Mouse (Mus musculus): ENCODE data around the gene Hypk. TPM values are rescaled to one million over a fixed set of nuclear protein-coding genes. Genes with fewer than 3 reads are reported as not detected.

The Hypk gene
- polyA plus RNA-seq, 1 experiment from 2014 or later = 112 TPM

DNA sequence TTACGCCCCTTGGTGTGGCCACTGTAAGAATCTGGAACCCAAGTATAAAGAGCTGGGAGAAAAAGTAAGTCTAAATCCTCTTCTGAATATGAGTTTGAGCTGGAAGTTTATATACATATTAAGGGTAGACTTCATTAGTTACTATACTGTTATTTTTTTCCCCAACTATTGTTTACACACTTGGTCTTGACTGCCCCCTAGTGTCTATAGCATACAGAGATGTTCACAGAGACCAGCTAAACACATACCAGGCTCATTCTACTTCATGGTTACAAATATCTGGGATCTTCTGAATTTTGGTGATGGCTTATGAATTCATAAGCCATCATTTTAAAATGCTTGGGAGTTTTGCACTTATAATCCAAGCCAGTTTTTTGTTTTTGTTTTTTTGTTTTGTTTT is 18.2 kb upstream of the Hypk start:
- Histone ChIP-seq H3K9me3 (no peaks in the 10 kb centered on the region), H3K36me3 (replicated peaks) (peaks cover 69% of the 10 kb centered on the region), H3K4me3 (no peak overlapping the region), H3K9ac (no peak overlapping the region), H3K27ac (no peak overlapping the region), H3K4me2 (no peak overlapping the region), H3K4me1 (no peaks in the 10 kb centered on the region), H3K27me3 (replicated peaks) (no peaks in the 10 kb centered on the region)
- WGBS = 98% methylated on average over 1 of the region's 1 CpGs
- no peak for ATAC-seq (replicated peaks)

DNA sequence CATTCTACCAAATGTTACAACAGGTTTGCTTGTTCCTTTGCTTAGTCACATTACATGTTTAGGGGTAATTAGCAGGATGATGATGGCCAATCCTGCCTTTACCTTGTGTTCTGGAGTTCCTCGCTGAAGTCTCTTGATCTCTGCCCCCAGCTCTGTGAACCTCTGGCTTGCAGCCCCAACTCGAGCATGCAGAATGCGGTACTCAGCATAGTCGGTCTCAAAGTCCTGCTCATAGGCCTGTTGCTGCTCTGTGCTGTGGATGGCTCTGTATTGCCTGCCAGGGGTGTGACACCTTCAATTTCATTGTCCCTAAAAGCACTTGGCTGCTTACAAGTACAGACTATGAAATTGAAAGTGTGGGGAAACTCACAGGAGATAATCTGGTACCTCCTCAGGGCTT is 13.3 kb upstream of the Hypk start:
- peaks cover 35% of the 10 kb centered on the region for H3K36me3 ChIP-seq (replicated peaks)
- ATAC-seq (replicated peaks) = no peak
- peaks cover 16% of the 10 kb centered on the region for H3K27me3 ChIP-seq (replicated peaks)
- no peaks in the 10 kb centered on the region for H3K9me3 ChIP-seq
- H3K9ac ChIP-seq = no peak overlapping the region
- no peak overlapping the region for H3K4me3 ChIP-seq
- 82% methylated on average over 4 of the region's 4 CpGs for WGBS
- H3K4me2 ChIP-seq = no peak overlapping the region
- H3K4me1 ChIP-seq = peaks cover 14% of the 10 kb centered on the region
- no peak overlapping the region for H3K27ac ChIP-seq

DNA sequence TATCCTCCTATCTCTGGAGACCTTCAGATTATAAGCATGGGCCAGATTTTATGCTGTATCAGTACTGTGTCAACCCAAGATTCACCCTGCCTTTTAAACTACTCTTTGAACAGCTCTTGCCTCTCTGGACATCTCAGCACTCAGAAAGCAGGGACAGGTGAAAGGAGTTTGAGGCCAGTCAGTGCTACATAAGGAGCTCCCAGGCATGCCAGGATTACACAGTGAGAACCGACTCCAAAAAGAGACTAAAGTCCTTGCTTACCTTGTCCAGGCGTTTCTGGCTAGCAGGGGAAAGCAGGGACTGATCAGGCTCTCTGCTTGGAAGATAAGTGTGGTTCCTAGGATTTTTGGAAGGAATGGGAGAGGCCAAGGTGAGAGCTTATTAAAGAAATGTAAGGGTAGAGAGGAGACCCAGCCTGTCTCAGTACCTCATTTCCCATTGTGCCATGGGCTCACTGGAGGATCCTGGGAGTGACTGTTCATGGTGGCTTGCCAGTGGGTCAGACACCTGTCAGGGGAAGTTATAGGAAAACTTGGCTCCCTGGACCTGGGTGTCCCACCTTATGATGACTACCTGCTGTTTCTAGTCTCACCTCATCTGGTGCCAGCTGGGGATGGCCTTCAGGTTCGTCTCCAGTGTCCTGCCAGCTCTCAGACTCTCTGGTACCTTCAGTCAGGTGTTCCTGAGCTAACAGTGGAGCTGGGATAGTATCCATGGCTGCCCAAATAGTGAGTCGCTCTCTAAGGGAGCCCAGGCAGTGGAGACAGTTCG is 12.1 kb upstream of the Hypk start:
- H3K27me3 ChIP-seq (replicated peaks) = peaks cover 16% of the 10 kb centered on the region
- H3K9me3 ChIP-seq = no peaks in the 10 kb centered on the region
- ATAC-seq (replicated peaks) = no peak
- no peak overlapping the region for H3K4me2 ChIP-seq
- H3K36me3 ChIP-seq (replicated peaks) = peaks cover 24% of the 10 kb centered on the region
- no peak overlapping the region for H3K27ac ChIP-seq
- no peak overlapping the region for H3K9ac ChIP-seq
- peaks cover 14% of the 10 kb centered on the region for H3K4me1 ChIP-seq
- WGBS = 58% methylated on average over 5 of the region's 5 CpGs
- H3K4me3 ChIP-seq = no peak overlapping the region

DNA sequence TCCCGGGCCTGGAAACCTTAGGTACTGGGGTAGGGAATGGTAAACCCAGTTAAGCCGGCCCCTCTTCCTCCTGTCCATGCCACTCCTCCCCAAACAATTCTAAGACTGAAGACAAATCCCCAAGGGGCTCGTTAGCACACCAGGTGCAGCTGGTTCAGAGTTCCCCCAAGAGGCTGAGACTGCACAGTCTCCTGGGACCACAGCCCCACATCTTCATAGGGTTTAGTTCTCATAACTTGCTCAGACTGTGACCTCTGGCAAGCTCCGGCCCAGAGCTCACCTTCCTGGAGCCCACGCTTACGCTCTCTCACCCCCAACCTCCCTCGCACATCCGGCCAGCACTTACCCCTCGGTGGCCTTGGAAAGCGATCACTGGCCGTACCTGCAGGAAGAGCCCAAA is 11.3 kb upstream of the Hypk start:
- Histone ChIP-seq H3K4me3 (peak overlapping the region; percentile 27; the same call in 1 of the 2 replicates), H3K4me1 (peaks cover 14% of the 10 kb centered on the region), H3K36me3 (replicated peaks) (peaks cover 24% of the 10 kb centered on the region), H3K27me3 (replicated peaks) (peaks cover 16% of the 10 kb centered on the region), H3K9me3 (no peaks in the 10 kb centered on the region), H3K9ac (no peak overlapping the region), H3K4me2 (peak overlapping the region; percentile 49), H3K27ac (no peak overlapping the region)
- 9% methylated on average over 11 of the region's 11 CpGs for WGBS
- ATAC-seq (replicated peaks) = no peak

DNA sequence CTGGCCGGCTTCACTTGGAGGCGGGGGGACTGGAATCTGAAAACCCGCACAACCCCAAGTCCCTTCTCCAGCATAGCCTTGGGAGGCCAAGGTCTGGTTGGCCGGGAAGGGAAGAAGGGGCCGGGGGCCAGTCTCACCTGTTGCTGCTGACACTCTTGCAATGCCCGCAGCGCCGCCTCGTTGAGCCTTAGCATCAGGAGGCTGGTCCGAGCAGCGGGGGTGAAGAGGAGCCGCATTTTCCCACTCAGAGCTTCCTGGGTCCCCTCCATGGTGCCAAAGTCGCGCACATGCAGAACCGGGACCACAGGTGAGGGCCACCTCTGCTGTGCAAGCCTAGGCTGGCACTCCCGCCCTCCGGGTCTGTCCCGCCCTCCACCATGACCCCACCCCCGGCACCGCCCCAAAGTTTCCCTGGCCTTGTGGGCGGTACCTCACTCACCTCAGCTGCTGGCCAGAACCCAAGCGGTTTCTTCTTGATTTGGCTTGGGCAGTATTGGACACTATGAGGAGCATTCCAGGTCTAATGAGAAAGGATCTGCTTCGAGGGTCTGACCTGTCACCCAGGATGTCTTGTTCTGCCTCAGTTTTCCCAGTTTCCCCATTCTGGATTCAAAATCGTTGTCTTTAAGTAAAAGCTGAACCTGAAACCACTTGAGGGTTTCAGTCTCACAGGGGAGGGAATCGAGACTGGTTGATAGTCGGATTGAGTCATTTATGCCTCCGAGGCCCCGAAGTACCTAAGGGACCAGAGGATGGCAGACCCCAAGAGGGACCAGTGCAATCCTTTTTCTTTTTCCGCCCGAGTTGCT is 10.6 kb upstream of the Hypk start:
- Histone ChIP-seq H3K9me3 (no peaks in the 10 kb centered on the region), H3K36me3 (replicated peaks) (peaks cover 19% of the 10 kb centered on the region), H3K27me3 (replicated peaks) (peaks cover 16% of the 10 kb centered on the region), H3K9ac (no peak overlapping the region), H3K4me2 (peak overlapping the region; percentile 49), H3K27ac (no peak overlapping the region), H3K4me1 (peaks cover 14% of the 10 kb centered on the region), H3K4me3 (peak overlapping the region; percentile 27)
- 1% methylated on average over 30 of the region's 30 CpGs for WGBS
- ATAC-seq (replicated peaks) = 0 out of 2 replicates have a peak, but pooled peaks have one; percentile 63

DNA sequence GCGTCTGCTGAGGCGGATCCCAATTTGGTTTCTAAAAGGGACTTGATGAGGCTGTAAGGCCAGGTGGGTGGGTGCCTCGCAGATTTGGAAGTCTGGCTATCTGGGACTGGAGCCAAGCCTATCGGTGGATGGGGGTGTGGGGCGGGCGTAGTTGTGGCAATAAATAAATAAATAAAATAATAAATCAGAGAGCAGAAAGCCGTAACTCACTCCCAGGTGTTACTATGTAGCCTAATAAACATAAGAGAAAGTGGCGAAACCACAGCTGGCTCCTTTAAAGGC is 10.1 kb upstream of the Hypk start:
- H3K4me2 ChIP-seq = peak overlapping the region; percentile 49
- H3K9me3 ChIP-seq = no peaks in the 10 kb centered on the region
- peak overlapping the region; percentile 27; the same call in 1 of the 2 replicates for H3K4me3 ChIP-seq
- 19% methylated on average over 8 of the region's 8 CpGs for WGBS
- H3K9ac ChIP-seq = no peak overlapping the region
- peaks cover 16% of the 10 kb centered on the region for H3K27me3 ChIP-seq (replicated peaks)
- no peak for ATAC-seq (replicated peaks)
- no peak overlapping the region for H3K27ac ChIP-seq
- peaks cover 14% of the 10 kb centered on the region for H3K4me1 ChIP-seq
- peaks cover 14% of the 10 kb centered on the region for H3K36me3 ChIP-seq (replicated peaks)

DNA sequence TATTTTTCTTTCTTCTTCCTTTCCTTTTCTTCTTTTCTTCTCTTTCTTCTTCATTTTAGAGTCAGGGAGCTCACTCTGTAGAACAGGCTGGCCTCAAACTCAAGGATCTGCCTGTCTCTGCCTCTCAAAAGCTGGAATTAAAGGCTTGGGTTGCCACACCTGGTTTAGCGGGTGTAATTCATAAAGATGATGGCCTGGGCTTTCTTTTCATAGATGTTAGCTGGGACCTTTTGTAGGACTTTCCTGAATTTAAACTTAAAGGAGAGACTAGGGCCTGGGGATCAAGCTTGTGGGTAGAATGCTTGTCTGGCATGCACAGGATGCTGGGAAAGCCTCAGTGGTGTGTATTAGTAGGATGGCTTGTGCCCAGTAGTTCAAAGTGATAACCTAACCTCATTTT is 8.9 kb upstream of the Hypk start, which contains the start of gene Ell3:
Gene Ell3 (minus strand): TSS at position 101 of the 400 bp plus-strand sequence.
- H3K9me3 ChIP-seq = no peaks in the 10 kb centered on the region
- H3K27me3 ChIP-seq (replicated peaks) = peaks cover 16% of the 10 kb centered on the region
- peaks cover 7% of the 10 kb centered on the region for H3K36me3 ChIP-seq (replicated peaks)
- no peak within 1 kb of the TSS for H3K27ac ChIP-seq
- no peak for ATAC-seq (replicated peaks)
- no peak within 1 kb of the TSS for H3K9ac ChIP-seq
- no peak within 1 kb of the TSS for H3K4me3 ChIP-seq
- no peak within 1 kb of the TSS for H3K4me2 ChIP-seq
- 82% methylated on average over 1 of the region's 1 CpGs for WGBS
- peaks cover 18% of the 10 kb centered on the region for H3K4me1 ChIP-seq

DNA sequence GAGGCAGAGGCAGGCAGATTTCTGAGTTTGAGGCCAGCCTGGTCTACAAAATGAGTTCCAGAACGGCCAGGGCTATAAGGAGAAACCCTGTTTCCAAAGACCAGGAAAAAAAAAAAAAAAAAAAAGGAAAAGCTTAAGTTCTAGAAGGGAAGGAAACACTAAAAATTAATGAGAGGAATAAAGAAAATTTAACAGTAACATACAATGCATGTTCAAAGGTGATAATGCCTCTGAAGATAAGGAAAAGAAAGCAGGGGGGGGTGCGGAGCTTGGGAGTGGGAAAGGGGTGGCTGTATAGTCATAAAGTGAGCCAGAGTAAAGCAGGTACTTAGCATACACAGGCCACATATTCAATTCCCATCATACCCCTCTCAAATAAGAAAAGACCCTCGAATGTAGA is 8.0 kb upstream of the Hypk start:
- WGBS = 89% methylated on average over 3 of the region's 3 CpGs
- no peaks in the 10 kb centered on the region for H3K9me3 ChIP-seq
- H3K36me3 ChIP-seq (replicated peaks) = no peaks in the 10 kb centered on the region
- H3K9ac ChIP-seq = no peak overlapping the region
- no peak for ATAC-seq (replicated peaks)
- no peak overlapping the region for H3K27ac ChIP-seq
- no peak overlapping the region for H3K4me2 ChIP-seq
- no peak overlapping the region for H3K4me3 ChIP-seq
- H3K27me3 ChIP-seq (replicated peaks) = peaks cover 16% of the 10 kb centered on the region
- H3K4me1 ChIP-seq = peaks cover 21% of the 10 kb centered on the region

DNA sequence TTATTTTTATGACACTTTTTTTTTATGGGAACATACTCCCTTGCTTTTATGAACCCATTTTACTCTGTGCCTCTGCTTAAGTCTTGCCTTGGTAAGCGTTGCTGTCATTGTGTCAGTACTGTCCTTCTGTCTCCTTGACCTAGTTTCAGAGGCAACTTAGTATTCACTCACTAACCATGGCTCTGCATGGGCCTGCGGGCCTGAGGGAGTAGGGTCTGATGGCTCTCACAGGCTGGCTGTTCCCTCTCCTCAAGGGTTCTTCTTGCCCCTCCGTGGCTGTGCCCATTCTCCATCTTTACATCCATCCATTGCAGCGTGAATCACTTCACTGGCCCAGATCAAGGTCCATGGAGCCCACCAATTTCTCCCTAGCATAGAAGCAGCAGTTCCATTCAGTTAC is 6.6 kb upstream of the Hypk start:
- ATAC-seq (replicated peaks) = no peak
- Histone ChIP-seq H3K4me2 (no peak overlapping the region), H3K27ac (no peak overlapping the region), H3K36me3 (replicated peaks) (no peaks in the 10 kb centered on the region), H3K27me3 (replicated peaks) (peaks cover 11% of the 10 kb centered on the region), H3K9me3 (no peaks in the 10 kb centered on the region), H3K4me3 (no peak overlapping the region), H3K4me1 (peaks cover 33% of the 10 kb centered on the region), H3K9ac (no peak overlapping the region)
- WGBS = 91% methylated on average over 4 of the region's 4 CpGs

DNA sequence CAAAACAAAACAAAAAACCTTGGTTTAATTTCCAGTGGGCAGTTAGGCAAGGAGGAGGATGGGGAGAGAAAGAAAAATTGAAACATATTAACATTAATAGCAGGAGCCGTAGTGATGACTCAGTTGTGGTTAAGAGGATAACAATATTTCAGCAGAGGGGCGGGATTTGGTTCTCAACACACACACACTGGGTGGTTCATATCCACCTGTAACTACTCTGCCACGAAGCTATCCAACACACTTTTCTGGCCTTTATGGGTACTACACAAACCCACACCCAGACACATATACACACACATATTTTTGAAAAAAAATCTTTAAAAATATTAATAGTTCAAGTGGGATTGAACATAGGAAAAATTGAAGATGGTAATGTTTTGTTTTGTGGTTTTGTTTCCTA is 6.1 kb upstream of the Hypk start:
- H3K4me1 ChIP-seq = peaks cover 30% of the 10 kb centered on the region
- WGBS = 91% methylated on average over 3 of the region's 3 CpGs
- H3K4me2 ChIP-seq = no peak overlapping the region

DNA sequence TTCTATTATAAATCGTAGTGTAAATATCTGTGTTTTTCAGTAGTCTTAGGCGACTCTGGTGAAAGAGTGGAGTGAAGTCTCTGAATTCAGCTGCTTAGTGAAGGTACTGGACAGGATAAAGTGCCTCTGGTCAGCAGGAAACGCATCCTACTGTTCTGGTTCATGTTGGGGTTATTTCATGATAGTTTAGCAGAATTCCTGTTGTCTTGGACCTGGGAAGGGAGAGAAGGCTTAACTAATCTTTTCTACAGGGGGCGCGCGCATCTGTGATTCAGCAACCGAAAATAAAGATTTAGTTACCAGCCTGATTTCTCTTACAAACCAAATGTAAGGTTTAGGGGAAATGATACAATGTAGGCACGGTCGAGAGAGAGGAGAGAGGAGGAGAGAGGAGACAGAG is 5.0 kb upstream of the Hypk start:
- H3K27me3 ChIP-seq (replicated peaks) = no peaks in the 10 kb centered on the region
- peaks cover 30% of the 10 kb centered on the region for H3K4me1 ChIP-seq
- no peak overlapping the region; the same call in 1 of the 2 replicates for H3K9ac ChIP-seq
- no peaks in the 10 kb centered on the region for H3K9me3 ChIP-seq
- peak overlapping the region; percentile 99 for H3K4me3 ChIP-seq
- ATAC-seq (replicated peaks) = no peak
- H3K4me2 ChIP-seq = peak overlapping the region; percentile 93
- H3K27ac ChIP-seq = peak overlapping the region; percentile 98; the same call in 1 of the 2 replicates
- 16% methylated on average over 9 of the region's 9 CpGs for WGBS
- peaks cover 10% of the 10 kb centered on the region; the same call in 1 of the 2 replicates for H3K36me3 ChIP-seq (replicated peaks)

More for the DNA sequence above, 6.1 kb upstream of the Hypk start:
- Histone ChIP-seq H3K9me3 (no peaks in the 10 kb centered on the region), H3K27ac (no peak overlapping the region), H3K4me3 (no peak overlapping the region), H3K27me3 (replicated peaks) (peaks cover 6% of the 10 kb centered on the region), H3K9ac (no peak overlapping the region), H3K36me3 (replicated peaks) (no peaks in the 10 kb centered on the region)
- no peak for ATAC-seq (replicated peaks)

DNA sequence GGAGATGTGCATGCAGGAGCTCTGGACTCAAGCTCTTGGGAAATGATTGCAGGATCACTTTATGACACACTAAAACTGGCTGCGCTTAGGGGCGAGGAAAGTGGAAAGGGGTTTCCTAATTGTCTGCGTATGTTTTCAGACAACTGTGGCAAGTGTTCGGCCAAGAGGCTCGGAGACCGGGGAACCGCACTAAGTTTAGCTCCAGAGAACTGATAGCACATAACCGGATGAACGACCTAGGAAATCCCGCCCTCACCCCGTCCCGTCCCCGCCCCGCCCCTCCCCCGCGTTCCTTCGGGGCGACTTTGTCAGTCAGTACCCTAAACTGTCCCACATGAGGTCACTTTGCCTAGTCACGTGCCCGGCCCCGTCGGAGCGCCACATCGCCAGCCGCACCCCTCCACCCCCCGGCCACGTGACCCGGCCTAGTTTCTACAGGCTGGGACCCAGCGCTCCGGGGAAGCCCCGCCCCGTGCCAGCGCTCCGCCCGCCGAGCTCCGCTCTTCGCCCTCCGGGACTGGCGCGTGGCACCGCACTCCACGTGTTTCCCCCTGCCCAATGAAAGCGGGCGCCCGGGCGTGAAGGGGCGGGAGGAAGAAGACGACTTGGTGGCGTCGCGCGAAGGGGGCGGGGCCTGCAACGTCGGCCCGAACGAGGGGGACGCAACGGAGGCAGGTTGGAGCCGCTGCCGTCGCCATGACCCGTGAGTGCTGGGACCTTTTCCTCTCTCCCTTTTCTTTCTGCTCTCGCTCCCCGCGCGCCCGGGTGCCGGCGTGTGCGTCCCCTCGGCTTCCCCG is 4.2 kb upstream of the Hypk start, which contains the start of gene Serf2:
Gene Serf2 (plus strand): TSS at position 457 of the 797 bp plus-strand sequence.
- Histone ChIP-seq H3K4me1 (peaks cover 30% of the 10 kb centered on the region), H3K27me3 (replicated peaks) (no peaks in the 10 kb centered on the region), H3K4me3 (peak within 1 kb of the TSS; percentile 99), H3K27ac (peak within 1 kb of the TSS; percentile 98), H3K36me3 (replicated peaks) (peaks cover 13% of the 10 kb centered on the region), H3K9ac (peak within 1 kb of the TSS; percentile 97), H3K4me2 (peak within 1 kb of the TSS; percentile 93), H3K9me3 (no peaks in the 10 kb centered on the region)
- peak; percentile 99 for ATAC-seq (replicated peaks)
- under 1% methylated on average over 73 of the region's 74 CpGs for WGBS
